Mouse (Mus musculus): Measurements from ENCODE around the gene Hykk. TPM values are rescaled to one million over a fixed set of nuclear protein-coding genes. Genes with fewer than 3 reads are reported as not detected.

The Hykk gene
- total RNA-seq (2023; ENCODE audit: inconsistent age): 0.90 to 1.3 TPM (median 1.2 TPM) in 4 replicates

DNA sequence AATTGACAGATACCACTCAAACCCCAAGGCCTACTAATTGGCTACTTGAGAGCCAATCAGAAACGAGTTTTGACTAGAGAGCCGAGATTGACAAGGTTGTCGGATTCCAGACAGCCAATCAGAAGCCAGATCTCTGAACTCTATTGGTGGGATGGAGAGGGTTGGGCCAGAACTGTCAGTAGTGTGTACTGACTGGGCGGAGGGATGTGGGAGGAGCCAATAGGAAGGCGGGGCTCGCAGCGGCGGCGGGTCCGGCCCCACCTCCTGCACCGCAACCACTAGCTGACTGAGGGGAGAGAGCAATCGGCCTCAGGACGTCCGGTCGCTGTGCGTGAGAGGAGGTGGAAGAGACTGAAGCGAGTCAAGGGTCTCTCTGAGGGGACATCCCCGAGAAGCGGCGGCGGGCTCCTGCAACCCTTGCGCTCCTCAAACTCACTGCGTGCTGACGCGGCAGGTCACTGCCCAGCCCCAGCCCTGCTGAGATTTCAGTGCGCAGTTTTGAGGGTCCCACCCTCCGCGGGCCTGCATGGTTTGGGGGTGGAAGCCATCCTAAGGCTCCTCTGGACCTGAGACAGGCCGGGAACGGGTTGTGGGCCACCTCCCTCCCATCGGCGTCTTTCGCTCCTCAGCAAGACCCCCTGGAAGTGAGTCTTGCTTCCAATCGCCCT lies at the start of gene Hykk:
TSS of gene Hykk (plus strand) at position 274 of the 668 bp plus-strand sequence.

GRCm38 (mm10) chr9:54950575-54951321 lies 33.7 kb downstream of the Hykk start, which contains the start of the genes Psma4 and AY074887:
Gene Psma4, plus strand, starts transcription at chr9:54950790.
Gene AY074887, minus strand, starts transcription at chr9:54950998.

GRCm38 (mm10) chr9:54980674-54981073 lies 63.6 kb downstream of the Hykk start, which contains the start of gene Chrna5:
Gene Chrna5, plus strand, starts transcription at chr9:54980880.

Other genes with a start within 250 kb of the Hykk start
- 0.96 to 2.3 TPM (median 1.8 TPM) in 4 replicates for gene Dnaja4, start 218.4 kb upstream of the Hykk start, total RNA-seq (2023; ENCODE audit: inconsistent age)
- gene Wdr61, start 182.8 kb upstream of the Hykk start, total RNA-seq (2023; ENCODE audit: inconsistent age): 58.8 to 66.4 TPM (median 63.2 TPM) in 4 replicates
- not detected in 4 replicates for gene Crabp1, start 152.5 kb upstream of the Hykk start, total RNA-seq (2023; ENCODE audit: inconsistent age)
- 48.7 to 53.0 TPM (median 50.0 TPM) in 4 replicates for gene Ireb2, start 53.5 kb upstream of the Hykk start, total RNA-seq (2023; ENCODE audit: inconsistent age)
- gene Psma4, start 33.5 kb downstream of the Hykk start, total RNA-seq (2023; ENCODE audit: inconsistent age): 90.9 to 104 TPM (median 94.0 TPM) in 4 replicates
- 0.71 to 1.2 TPM in 2 of 4 replicates, not detected in the others for gene AY074887, start 33.7 kb downstream of the Hykk start, total RNA-seq (2023; ENCODE audit: inconsistent age)
- not detected in 4 replicates for gene Chrna5, start 63.6 kb downstream of the Hykk start, total RNA-seq (2023; ENCODE audit: inconsistent age)
- gene Chrna3, start 109.3 kb downstream of the Hykk start, total RNA-seq (2023; ENCODE audit: inconsistent age): not detected in 4 replicates
- not detected in 4 replicates for gene Chrnb4, start 131.5 kb downstream of the Hykk start, total RNA-seq (2023; ENCODE audit: inconsistent age)
- 31.4 to 32.6 TPM (median 32.3 TPM) in 4 replicates for gene Ube2q2, start 231.6 kb downstream of the Hykk start, total RNA-seq (2023; ENCODE audit: inconsistent age)

Data from B cell, adult (primary cell).